Mouse (Mus musculus) stomach, embryonic 14.5 days (tissue): Measurements from ENCODE around the gene Mgat4b. TPM values are rescaled to one million over a fixed set of nuclear protein-coding genes. Genes with fewer than 3 reads are reported as not detected.

Experiments used
- ATAC-seq: fragments of 200-750 bp; cut with Nextera tagmentation; 2 replicates; pipeline ENCODE4 v1.8.0; 2017; ENCODE audit warnings: low read depth, moderate TSS enrichment; ENCODE audit not compliant: insufficient number of reproducible peaks, insufficient read depth, low FRiP score
- H3K27ac ChIP-seq: fragments of 300-500 bp; sonication (generic); 2 replicates; pipeline ENCODE4 v1.5.1; 2014; ENCODE audit warnings: mild to moderate bottlenecking, low read length, moderate library complexity, mixed read lengths
- H3K27me3 ChIP-seq: fragments of 300-500 bp; sonication (generic); 2 replicates; pipeline ENCODE4 v1.6.1; 2014; ENCODE audit warnings: low read length, control low read depth, mixed read lengths; ENCODE audit not compliant: control insufficient read depth, insufficient read depth
- H3K36me3 ChIP-seq: fragments of 300-500 bp; sonication (generic); 2 replicates; pipeline ENCODE4 v1.6.1; 2014; ENCODE audit warnings: mild to moderate bottlenecking, control low read depth, low read length, moderate library complexity, mixed read lengths; ENCODE audit not compliant: control insufficient read depth, insufficient read depth
- H3K4me1 ChIP-seq: fragments of 300-500 bp; sonication (generic); 2 replicates; pipeline ENCODE4 v1.6.1; 2014; ENCODE audit warnings: low read length, control low read depth, mixed read lengths; ENCODE audit not compliant: control insufficient read depth, insufficient read depth
- H3K4me2 ChIP-seq: fragments of 300-500 bp; sonication (generic); replicated peaks from 2 replicates; pipeline ENCODE4 v1.6.1; 2014; ENCODE audit warnings: low read depth, low read length, control low read depth
- H3K4me3 ChIP-seq: fragments of 300-500 bp; sonication (generic); 2 replicates; pipeline ENCODE4 v1.5.1; 2014; ENCODE audit warnings: low read depth, low read length, control low read depth
- H3K9ac ChIP-seq: fragments of 300-500 bp; sonication (generic); replicated peaks from 2 replicates; pipeline ENCODE4 v1.6.1; 2014; ENCODE audit warnings: low read depth, mild to moderate bottlenecking, control low read depth, low read length, moderate library complexity, mixed read lengths
- H3K9me3 ChIP-seq: fragments of 300-500 bp; sonication (generic); 2 replicates; pipeline ENCODE4 v1.6.1; 2016; ENCODE audit warnings: low read depth, low read length, control low read depth; ENCODE audit not compliant: control insufficient read depth
- WGBS: fragments of 180-500 bp; shearing (Covaris S2); extraction: QIAGEN DNeasy Blood & Tissue Kit; methylation state at CpG from one replicate; pipeline ENCODE4 v1.1.7; 2014; 5-methylcytosine and 5-hydroxymethylcytosine counted together
- polyA plus RNA-seq: library from polyadenylated mRNA; unstranded; fragments of >200 nt; fragmentation: Nextera tagmentation; extraction: Ambion mirVana; gene quantifications from 2 replicates; pipeline ENCODE4 v1.2.1, GENCODE M21; 2014

Mgat4b gene
- polyA plus RNA-seq, 1 experiment from 2014 or later = 9.6 TPM

DNA sequence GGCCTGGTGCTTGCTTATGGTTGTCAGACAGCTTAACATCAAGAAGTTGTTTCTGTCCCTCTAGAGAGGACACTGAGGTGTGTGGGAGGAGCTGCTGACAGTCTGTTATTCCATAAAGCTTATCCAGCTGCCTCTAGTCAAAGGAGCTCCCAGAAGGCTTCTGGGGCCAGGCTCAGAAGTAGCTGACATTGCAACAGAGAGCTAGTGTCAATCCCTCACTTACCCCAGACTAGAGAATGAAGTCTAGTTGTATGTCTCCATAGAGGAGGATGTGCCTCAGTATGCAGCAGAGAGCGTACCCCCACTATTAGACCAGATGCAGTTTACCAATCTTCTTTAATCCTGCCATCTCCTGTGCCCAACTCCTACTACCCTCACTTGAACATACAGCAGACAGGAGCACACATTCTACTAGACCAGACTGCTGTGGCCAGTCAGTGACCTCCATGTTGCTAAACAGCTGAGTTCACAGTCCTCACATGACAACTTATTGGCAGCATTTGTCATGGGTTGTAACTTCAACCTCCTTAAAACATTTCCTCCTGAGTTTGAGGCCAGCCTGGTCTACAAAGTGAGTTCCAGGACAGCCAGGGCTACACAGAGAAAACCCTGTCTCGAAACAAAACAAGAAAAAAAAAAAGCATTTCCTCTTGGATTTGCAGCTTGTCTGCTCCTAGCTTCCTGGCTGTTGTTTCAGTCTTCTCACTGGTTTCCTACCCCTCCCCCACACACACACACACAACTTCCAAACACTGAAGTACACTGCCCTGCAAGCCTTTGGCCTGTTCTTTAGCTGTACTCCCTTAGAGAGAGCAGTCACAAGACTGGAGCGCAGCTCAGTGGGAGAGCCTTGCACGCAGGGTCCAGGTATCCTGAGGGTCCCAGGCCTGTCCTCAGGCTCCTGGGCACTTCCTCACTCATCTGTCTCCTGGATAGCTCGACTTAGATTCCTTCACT, 31.9 kb upstream of the Mgat4b start:
- Histone ChIP-seq H3K4me2 (no peak overlapping the region), H3K9me3 (no peaks in the 10 kb centered on the region), H3K9ac (no peak overlapping the region), H3K36me3 (no peaks in the 10 kb centered on the region; the same call in 1 of the 2 replicates), H3K27me3 (no peaks in the 10 kb centered on the region), H3K4me1 (peaks cover 6% of the 10 kb centered on the region; the same call in 1 of the 2 replicates), H3K4me3 (no peak overlapping the region), H3K27ac (no peak overlapping the region)
- ATAC-seq = no peak
- 72% methylated on average over 5 of the region's 5 CpGs for WGBS

DNA sequence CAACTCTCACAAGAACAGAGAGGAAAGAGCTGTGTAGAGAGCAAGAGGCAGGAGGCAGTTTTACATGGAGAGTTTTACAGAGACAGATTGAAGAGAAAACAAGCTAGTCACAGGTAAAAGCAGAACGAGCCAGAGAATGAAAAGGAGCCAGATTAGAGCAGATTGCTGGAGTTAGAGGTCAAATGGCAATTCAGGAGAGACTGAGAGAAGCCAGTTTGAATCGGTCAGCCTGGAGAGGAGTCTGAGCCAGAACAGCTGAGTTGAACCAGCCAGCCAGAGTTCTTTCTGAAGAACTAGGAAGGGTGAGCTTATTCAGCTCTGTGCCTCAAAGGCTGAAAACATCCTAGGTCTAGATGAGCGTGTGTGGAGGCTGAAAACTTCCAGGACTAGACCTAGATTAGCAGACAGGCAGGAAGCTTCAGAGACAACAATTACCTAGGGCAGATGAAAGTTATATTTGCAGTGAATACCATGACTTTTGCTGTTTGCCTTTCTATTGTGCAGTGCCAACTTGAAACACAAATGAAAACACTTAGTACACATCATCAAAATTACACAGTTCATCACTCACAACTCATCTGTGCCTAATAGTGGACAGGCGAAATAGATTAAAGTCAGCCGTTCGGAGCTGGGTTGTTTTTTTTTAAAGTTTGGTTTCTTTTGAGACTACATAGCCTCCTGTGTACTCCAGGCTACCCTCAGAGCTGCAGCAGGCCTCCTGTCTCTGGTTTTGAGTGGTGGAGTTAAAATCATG, 30.0 kb upstream of the Mgat4b start:
- Histone ChIP-seq H3K9me3 (no peaks in the 10 kb centered on the region), H3K27ac (no peak overlapping the region), H3K4me3 (no peak overlapping the region), H3K36me3 (no peaks in the 10 kb centered on the region; the same call in 1 of the 2 replicates), H3K4me2 (no peak overlapping the region), H3K4me1 (no peaks in the 10 kb centered on the region), H3K27me3 (no peaks in the 10 kb centered on the region), H3K9ac (no peak overlapping the region)
- no peak for ATAC-seq
- 72% methylated on average over 6 of the region's 6 CpGs for WGBS

DNA sequence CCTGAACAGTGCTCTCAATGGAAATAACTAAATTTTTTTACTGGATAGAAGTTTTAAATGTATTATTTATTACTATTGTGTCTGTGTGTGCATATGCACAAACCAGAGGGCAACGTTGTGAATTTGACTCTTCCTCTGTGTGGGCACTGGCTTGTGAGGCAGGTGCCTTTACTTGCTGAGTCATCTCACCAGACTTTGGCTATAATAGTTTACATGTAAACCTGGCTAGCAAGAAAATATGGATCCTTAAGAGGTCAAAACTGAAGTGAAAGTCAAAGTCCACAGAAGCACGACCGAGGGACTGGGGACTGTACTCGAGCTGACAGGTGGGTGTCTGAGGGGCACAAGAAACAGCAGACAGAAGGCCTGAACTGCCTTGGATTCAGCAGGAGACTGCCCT, 28.0 kb upstream of the Mgat4b start:
- no peak overlapping the region for H3K9ac ChIP-seq
- H3K27ac ChIP-seq = no peak overlapping the region
- H3K4me1 ChIP-seq = no peaks in the 10 kb centered on the region
- 83% methylated on average over 4 of the region's 4 CpGs for WGBS
- no peaks in the 10 kb centered on the region for H3K9me3 ChIP-seq
- no peaks in the 10 kb centered on the region; the same call in 1 of the 2 replicates for H3K36me3 ChIP-seq
- H3K4me3 ChIP-seq = no peak overlapping the region
- ATAC-seq = no peak
- H3K4me2 ChIP-seq = no peak overlapping the region
- H3K27me3 ChIP-seq = no peaks in the 10 kb centered on the region

DNA sequence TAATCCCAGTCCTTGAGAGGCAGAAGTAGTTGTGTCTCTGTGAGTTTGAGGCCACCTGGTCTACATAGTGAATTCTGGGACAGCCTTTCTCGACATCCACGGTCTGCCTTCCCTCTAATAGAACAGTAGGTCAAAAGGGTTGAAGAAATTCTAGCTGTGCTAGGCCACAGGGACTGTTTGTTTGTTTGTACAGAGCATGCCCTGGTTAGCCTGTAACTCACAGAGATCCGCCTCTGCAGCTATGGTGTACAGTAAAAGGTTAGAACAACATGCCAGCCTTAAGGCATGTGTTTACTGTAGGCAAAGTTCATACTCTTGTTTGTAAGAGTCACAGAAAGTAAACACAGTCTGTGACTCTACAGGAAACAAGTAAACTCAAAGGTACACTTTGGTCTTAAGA, 25.9 kb upstream of the Mgat4b start:
- Histone ChIP-seq H3K4me2 (no peak overlapping the region), H3K4me3 (no peak overlapping the region), H3K4me1 (no peaks in the 10 kb centered on the region), H3K9ac (no peak overlapping the region), H3K27me3 (no peaks in the 10 kb centered on the region), H3K36me3 (no peaks in the 10 kb centered on the region), H3K9me3 (no peaks in the 10 kb centered on the region), H3K27ac (no peak overlapping the region)
- 82% methylated on average over 3 of the region's 3 CpGs for WGBS
- ATAC-seq = no peak

DNA sequence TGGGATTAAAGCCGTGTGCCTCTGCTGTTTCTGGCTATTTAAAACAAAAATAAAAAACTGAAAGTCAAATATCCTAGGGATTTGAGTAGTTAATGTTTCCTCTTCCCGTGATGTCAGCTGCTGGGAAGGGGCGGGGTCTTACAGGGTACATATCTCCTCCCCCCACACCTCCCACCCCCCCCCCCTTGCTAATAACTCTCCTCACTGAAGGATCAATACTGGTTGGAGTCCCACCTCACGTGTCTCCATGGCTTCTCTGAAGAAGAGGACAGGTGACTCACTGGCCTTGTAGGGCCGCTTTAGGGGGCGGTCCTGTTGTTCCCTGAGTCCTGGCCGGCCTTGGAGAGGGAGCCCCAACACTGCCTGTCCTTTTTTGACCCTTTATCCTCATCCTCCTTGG, 22.0 kb upstream of the Mgat4b start:
- H3K4me2 ChIP-seq = no peak overlapping the region
- no peaks in the 10 kb centered on the region for H3K27me3 ChIP-seq
- H3K9ac ChIP-seq = no peak overlapping the region
- no peaks in the 10 kb centered on the region for H3K36me3 ChIP-seq
- 58% methylated on average over 7 of the region's 7 CpGs for WGBS
- no peaks in the 10 kb centered on the region for H3K9me3 ChIP-seq
- ATAC-seq = peak; percentile 28; the same call in 1 of the 2 replicates
- no peak overlapping the region for H3K27ac ChIP-seq
- H3K4me3 ChIP-seq = no peak overlapping the region
- H3K4me1 ChIP-seq = no peaks in the 10 kb centered on the region

DNA sequence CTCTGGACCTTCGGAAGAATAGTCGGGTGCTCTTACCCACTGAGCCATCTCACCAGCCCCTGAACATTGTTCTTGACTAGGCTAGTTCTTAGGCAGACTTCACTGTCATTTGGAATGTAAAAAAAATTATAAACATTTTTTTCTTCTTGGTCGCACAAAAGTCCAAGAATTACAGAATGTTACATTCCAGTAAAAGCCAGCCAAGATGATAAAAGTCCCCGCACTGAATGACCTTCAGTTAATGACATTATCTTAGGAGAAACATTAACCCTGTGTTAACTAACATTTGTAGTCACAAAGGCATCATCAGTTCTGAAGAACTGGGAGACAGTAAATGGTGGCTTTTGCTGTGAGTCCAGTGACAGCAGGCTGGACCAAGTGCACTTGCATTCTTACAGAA, 20.3 kb upstream of the Mgat4b start:
- no peak for ATAC-seq
- Histone ChIP-seq H3K36me3 (0 out of 2 replicates have a peak, but pooled peaks cover 3% of the 10 kb centered on the region), H3K27me3 (no peaks in the 10 kb centered on the region), H3K9ac (no peak overlapping the region), H3K4me2 (no peak overlapping the region), H3K4me1 (no peaks in the 10 kb centered on the region), H3K4me3 (no peak overlapping the region), H3K9me3 (no peaks in the 10 kb centered on the region), H3K27ac (no peak overlapping the region)
- WGBS = 74% methylated on average over 4 of the region's 4 CpGs

DNA sequence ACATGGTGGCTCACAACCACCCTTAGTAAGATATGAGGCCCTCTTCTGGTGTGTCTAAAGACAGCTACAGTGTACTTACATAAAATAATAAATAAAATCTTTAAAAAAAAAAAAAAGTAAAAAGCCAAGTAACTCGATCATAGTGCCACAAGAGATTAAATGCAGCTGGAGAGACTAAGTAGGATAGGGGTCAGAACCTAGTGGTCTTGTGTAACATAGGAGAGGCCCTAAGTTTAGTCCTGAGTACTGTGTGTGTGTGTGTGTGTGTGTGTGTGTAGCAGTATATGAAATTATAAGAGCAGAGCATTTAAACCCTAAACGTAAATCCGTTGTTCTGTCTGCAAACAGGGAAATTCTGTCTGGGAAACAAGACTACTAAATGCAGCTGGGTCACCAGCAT, 18.4 kb upstream of the Mgat4b start:
- peaks cover 3% of the 10 kb centered on the region; the same call in 1 of the 2 replicates for H3K36me3 ChIP-seq
- WGBS = 77% methylated on average over 3 of the region's 3 CpGs
- no peak for ATAC-seq

DNA sequence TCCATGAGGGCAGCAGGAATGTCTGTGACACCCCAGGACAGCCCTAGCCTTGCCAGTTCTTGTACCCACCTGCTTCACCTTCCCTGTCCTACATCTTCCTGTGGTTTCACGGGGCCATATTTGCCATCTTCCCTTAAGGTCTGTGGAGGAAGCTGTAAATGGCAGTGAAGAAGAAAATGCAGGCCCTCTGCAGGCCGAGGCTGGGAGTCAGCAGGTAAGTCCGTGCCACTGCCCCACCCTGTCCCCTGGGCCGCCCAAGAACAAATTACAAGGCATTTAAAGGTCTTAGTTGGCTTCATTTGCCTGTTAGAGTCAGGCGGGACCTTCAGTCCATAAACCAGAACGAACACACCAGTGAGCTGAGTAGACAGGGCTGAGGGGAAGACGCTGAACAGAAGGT, 16.6 kb upstream of the Mgat4b start:
- 70% methylated on average over 7 of the region's 7 CpGs for WGBS
- H3K27me3 ChIP-seq = no peaks in the 10 kb centered on the region
- no peak overlapping the region for H3K4me3 ChIP-seq
- H3K27ac ChIP-seq = no peak overlapping the region
- H3K4me2 ChIP-seq = no peak overlapping the region
- H3K9ac ChIP-seq = no peak overlapping the region
- no peaks in the 10 kb centered on the region for H3K9me3 ChIP-seq
- no peak for ATAC-seq
- no peaks in the 10 kb centered on the region for H3K4me1 ChIP-seq
- peaks cover 12% of the 10 kb centered on the region for H3K36me3 ChIP-seq

More for the DNA sequence above, 18.4 kb upstream of the Mgat4b start:
- H3K27me3 ChIP-seq = no peaks in the 10 kb centered on the region
- H3K4me3 ChIP-seq = no peak overlapping the region
- H3K4me2 ChIP-seq = no peak overlapping the region
- H3K9me3 ChIP-seq = no peaks in the 10 kb centered on the region
- no peaks in the 10 kb centered on the region for H3K4me1 ChIP-seq
- H3K9ac ChIP-seq = no peak overlapping the region
- no peak overlapping the region for H3K27ac ChIP-seq
